Mouse (Mus musculus) ES-E14 (cell line): ENCODE measurements around the gene Scn2a. TPM values are rescaled to one million over a fixed set of nuclear protein-coding genes. Genes with fewer than 3 reads are reported as not detected.
"Not testable (repeated sequence)": the region's sequence is repeated elsewhere in the genome, so short reads cannot be mapped to it uniquely, and the experiment has no call there.

Source experiments
- DNase-seq: peaks from one replicate; pipeline ENCODE4 v3.0.0-alpha.2; 2013; ENCODE audit warnings: low read depth, low spot score
- H3K27ac ChIP-seq: 2 replicates; pipeline ENCODE4 v1.5.1; 2012; ENCODE audit warnings: low read depth, mild to moderate bottlenecking, low read length, moderate library complexity, mixed read lengths; ENCODE audit not compliant: poor library complexity, insufficient read depth, severe bottlenecking
- H3K36me3 ChIP-seq: 2 replicates; pipeline ENCODE4 v1.6.1; 2012; ENCODE audit warnings: mild to moderate bottlenecking, low read length, moderate library complexity, mixed read lengths; ENCODE audit not compliant: control insufficient read depth, poor library complexity, insufficient read depth, severe bottlenecking
- H3K4me1 ChIP-seq, 2 experiments: fragments of 150-350 bp in 1 of 2; sonication (generic) in 1 of 2; 2 replicates each; pipeline ENCODE4 v1.6.1; 2012; ENCODE audit warnings: low read length in 2 of 2, mild to moderate bottlenecking in 1 of 2, mixed read lengths in 1 of 2; ENCODE audit not compliant: control insufficient read depth in 2 of 2, insufficient read depth in 2 of 2, poor library complexity in 1 of 2
- H3K4me3 ChIP-seq, 2 experiments: fragments of 150-350 bp in 1 of 2; sonication (generic) in 1 of 2; 2 replicates each; pipeline ENCODE4 v1.5.1; 2012; ENCODE audit warnings: low read length in 2 of 2, low read depth in 1 of 2, mild to moderate bottlenecking in 1 of 2, mixed read lengths in 1 of 2; ENCODE audit not compliant: insufficient read depth in 1 of 2, poor library complexity in 1 of 2, severe bottlenecking in 1 of 2
- H3K9ac ChIP-seq: 2 replicates; pipeline ENCODE4 v1.6.1; 2012; ENCODE audit warnings: low read depth, mild to moderate bottlenecking, low read length, mixed read lengths; ENCODE audit not compliant: poor library complexity, insufficient read depth, severe bottlenecking
- H3K9me3 ChIP-seq: fragments of 150-350 bp; sonication (generic); 2 replicates; pipeline ENCODE4 v1.6.1; 2012; ENCODE audit warnings: low read depth, mild to moderate bottlenecking, low read length; ENCODE audit not compliant: control insufficient read depth, insufficient read depth
- CHD2 ChIP-seq: IDR thresholded peaks from 2 replicates; pipeline ENCODE4 v1.6.1; 2014; ENCODE audit warnings: mild to moderate bottlenecking, low read depth, low read length, inconsistent platforms
- HCFC1 ChIP-seq: IDR thresholded peaks from 2 replicates; pipeline ENCODE4 v1.6.1; 2012; ENCODE audit warnings: low read length, inconsistent platforms, borderline replicate concordance; ENCODE audit not compliant: insufficient read depth
- MAFK ChIP-seq: IDR thresholded peaks from 2 replicates; pipeline ENCODE4 v1.6.1; 2014; ENCODE audit warnings: mild to moderate bottlenecking, low read depth, low read length, inconsistent platforms; ENCODE audit not compliant: insufficient read depth
- ZC3H11A ChIP-seq: IDR thresholded peaks from 2 replicates; pipeline ENCODE4 v1.6.1; 2012; ENCODE audit warnings: low read depth, mild to moderate bottlenecking, inconsistent platforms, low read length, borderline replicate concordance
- ZNF384 ChIP-seq: IDR thresholded peaks from 2 replicates; pipeline ENCODE4 v1.6.1; 2012; ENCODE audit warnings: low read depth, low read length, inconsistent platforms
- in situ Hi-C, 2 experiments: fragments of 600-800 bp; cut with MboI; formaldehyde crosslinking; loops; one replicate each; pipeline ENCODE4 v1.15.1; 2025; ENCODE audit warnings: low sequenced_read_pairs in 2 of 2, inconsistent platforms in 1 of 2; ENCODE audit not compliant: unreplicated experiment in 2 of 2
- total RNA-seq: library from RNA; depleted of rRNA; stranded (reverse); fragments of 300-350 nt; gene quantifications from 2 replicates; pipeline ENCODE4 v1.2.3, GENCODE M21; 2012; rRNA removed

The Scn2a gene
- total RNA-seq, 1 experiment = 1.9 TPM

DNA sequence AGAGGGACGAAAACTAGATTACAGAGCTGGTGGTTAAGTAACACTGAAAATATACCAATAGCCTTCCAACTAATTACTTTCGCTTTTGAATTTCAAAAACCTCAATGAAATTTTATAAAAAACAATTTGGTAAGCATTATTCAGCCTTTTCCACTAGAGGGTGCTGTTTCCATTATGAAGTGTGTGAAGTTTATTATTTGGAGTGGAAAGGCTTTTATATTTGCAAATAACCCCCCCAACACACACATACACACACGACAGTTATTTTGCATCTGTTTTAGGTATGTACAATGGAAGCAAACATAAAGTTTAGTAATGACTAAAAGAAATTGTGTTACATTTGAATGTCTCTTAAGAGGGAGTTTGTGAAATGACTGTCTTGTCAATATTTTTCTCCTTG lies 171.9 kb downstream of the Scn2a start:
- Histone ChIP-seq H3K4me3 (no peak overlapping the region), H3K9ac (no peak overlapping the region), H3K36me3 (no peaks in the 10 kb centered on the region), H3K27ac (no peak overlapping the region), H3K4me1 (no peaks in the 10 kb centered on the region), H3K9me3 (no peaks in the 10 kb centered on the region)
- TF ChIP-seq ZNF384 (no peak), CHD2 (no peak), HCFC1 (no peak)
- in situ Hi-C loops = no loop called here
- no peak for DNase-seq

DNA sequence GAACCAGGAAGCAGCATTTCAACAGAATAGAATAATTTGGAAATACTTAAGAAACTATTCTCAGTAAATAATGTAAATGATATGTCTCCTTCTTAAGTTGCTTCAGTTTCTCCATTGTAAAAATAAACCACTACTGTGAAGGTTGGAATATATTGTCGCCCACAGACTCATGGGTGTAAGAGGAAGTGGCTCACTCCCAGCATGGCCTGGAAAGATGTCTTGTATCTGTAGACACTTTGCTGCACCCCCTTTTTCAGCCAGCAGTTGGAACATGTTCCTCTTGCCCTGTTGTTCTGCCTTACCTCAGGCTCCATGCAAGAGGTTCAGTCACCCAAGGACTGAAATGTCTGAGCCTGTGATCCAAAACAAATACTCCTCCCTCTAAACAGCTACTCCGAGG lies 173.0 kb downstream of the Scn2a start:
- TF ChIP-seq ZNF384 (no peak), CHD2 (no peak), MAFK (no peak), HCFC1 (no peak), ZC3H11A (no peak)
- Histone ChIP-seq H3K27ac (no peak overlapping the region), H3K36me3 (no peaks in the 10 kb centered on the region), H3K4me1 (no peaks in the 10 kb centered on the region), H3K9me3 (no peaks in the 10 kb centered on the region), H3K9ac (no peak overlapping the region), H3K4me3 (no peak overlapping the region)
- DNase-seq = no peak
- in situ Hi-C loops = no loop called here

DNA sequence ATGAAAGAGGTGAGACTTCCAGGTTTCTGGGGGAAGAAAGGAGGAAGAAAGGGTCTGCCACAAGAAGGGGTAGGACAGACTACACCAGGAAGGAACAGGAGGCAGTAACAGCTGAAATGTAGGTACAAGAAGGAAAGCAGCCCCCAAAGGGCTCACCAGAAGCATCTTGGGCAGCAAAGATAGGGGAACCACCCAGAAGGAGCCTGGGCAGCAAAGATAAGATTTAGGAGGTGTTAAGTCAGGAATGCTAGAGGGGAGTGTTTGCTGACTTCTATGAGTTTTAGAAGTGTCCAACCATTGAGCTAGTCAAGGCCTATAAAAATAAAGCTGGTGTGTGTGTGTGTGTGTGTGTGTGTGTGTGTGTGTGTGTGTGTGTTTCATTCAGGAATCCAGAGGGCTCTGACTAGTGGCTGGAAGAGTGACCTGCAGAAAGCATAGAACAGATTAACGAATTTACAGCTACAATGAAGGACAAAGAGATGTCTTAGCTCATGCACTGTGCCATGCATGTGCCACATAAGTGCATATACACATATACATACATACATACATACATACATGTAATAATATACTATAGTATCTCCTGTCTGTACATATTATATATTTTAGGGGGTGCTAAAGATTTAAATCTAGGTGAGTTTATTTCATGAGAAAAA lies 180.6 kb downstream of the Scn2a start:
- Histone ChIP-seq H3K4me3 (no peak overlapping the region), H3K27ac (no peak overlapping the region), H3K9ac (no peak overlapping the region), H3K4me1 (no peaks in the 10 kb centered on the region), H3K9me3 (no peaks in the 10 kb centered on the region), H3K36me3 (no peaks in the 10 kb centered on the region)
- no peak for TF ChIP-seq HCFC1
- no peak for TF ChIP-seq CHD2
- TF ChIP-seq MAFK = no peak
- no peak for TF ChIP-seq ZNF384
- no peak for TF ChIP-seq ZC3H11A
- in situ Hi-C loops = no loop called here
- DNase-seq = no peak

DNA sequence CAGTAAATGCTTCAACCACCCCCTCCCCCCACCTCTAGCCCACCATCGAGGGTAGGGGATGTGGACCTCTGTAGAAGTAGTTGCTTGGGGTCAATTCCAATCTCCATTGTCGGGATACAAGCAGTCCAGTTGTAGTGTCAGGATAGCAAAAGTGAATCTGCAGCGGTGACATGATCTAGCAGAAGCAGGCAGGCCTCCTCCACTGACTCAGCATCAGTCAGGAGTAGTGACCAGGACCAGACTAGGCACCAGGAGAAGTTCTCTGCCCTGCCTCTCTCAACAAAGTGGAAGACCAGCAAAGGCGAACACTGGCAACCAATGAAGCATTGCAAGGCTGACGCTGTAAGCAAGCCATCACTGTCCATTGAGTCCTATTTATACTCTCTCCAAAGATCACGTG lies 186.0 kb downstream of the Scn2a start:
- DNase-seq = no peak
- TF ChIP-seq HCFC1 (no peak), CHD2 (no peak), ZC3H11A (no peak), ZNF384 (no peak), MAFK (no peak)
- H3K4me3 ChIP-seq = no peak overlapping the region
- no peaks in the 10 kb centered on the region for H3K4me1 ChIP-seq
- H3K9ac ChIP-seq = no peak overlapping the region
- in situ Hi-C loops = no loop called here
- H3K9me3 ChIP-seq = no peaks in the 10 kb centered on the region
- no peak overlapping the region for H3K27ac ChIP-seq
- no peaks in the 10 kb centered on the region for H3K36me3 ChIP-seq

DNA sequence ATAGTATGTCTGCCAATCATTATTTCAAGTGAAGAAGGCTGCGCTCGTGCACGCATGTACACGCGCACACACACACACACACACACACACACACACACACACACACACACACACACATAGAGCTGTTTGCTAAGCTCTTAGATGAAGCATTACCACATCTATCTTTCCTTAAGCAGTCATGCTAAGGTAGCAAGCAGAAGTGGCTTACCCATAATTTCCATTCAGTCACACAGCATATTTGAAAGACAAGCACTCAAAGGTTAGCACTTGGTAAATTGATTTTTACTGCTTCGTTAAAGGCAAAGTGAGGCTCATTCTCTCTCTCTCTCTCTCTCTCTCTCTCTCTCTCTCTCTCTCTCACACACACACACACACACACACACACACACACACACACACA lies 190.6 kb downstream of the Scn2a start:
- H3K9ac ChIP-seq, H3K27ac ChIP-seq, H3K36me3 ChIP-seq, in situ Hi-C loops, H3K9me3 ChIP-seq, H3K4me3 ChIP-seq, DNase-seq, H3K4me1 ChIP-seq: not testable (repeated sequence)

Other genes starting within 250 kb of the Scn2a start
- gene Scn3a, start 53.1 kb upstream of the Scn2a start, total RNA-seq = 6.3 and 8.5 TPM in 2 replicates
- 4.3 and 7.1 TPM in 2 replicates for gene Csrnp3, start 225.0 kb downstream of the Scn2a start, total RNA-seq